Mouse (Mus musculus) megakaryocyte, embryonic 14.5 days (primary cell): Measurements from ENCODE around the gene Mast4.

Source experiments
- FLI1 ChIP-seq: IDR thresholded peaks from 2 replicates; pipeline ENCODE4 v1.6.1; 2012; ENCODE audit warnings: low read length, inconsistent platforms, mixed read lengths
- GATA1 ChIP-seq: IDR thresholded peaks from 3 replicates; pipeline ENCODE4 v1.6.1; 2012; ENCODE audit warnings: mixed read lengths, low read length, inconsistent platforms, borderline replicate concordance

- TF ChIP-seq GATA1 (no peak), FLI1 (no peak)
These were observed 441.5 kb downstream of the Mast4 start for GRCm38 (mm10) chr13:102892783-102893182.
